Mouse (Mus musculus): Measurements from ENCODE around the gene Ppp4c. TPM values are rescaled to one million over a fixed set of nuclear protein-coding genes. Genes with fewer than 3 reads are reported as not detected.

The Ppp4c gene
- polyA plus RNA-seq, 1 experiment from 2014 or later = 151 TPM

GRCm38 (mm10) chr7:126746066-126746465, 46.2 kb downstream of the Ppp4c start:
- 77% methylated on average over 12 of the region's 12 CpGs for WGBS
- Histone ChIP-seq H3K4me1 (ENCODE audit: insufficient read depth, low read depth, low read length) (no peaks in the 10 kb centered on the region), H3K9ac (replicated peaks; ENCODE audit: low read depth) (no peak overlapping the region), H3K27me3 (replicated peaks; ENCODE audit: insufficient read depth, low read length) (no peaks in the 10 kb centered on the region), H3K4me3 (ENCODE audit: low read depth, low read length) (no peak overlapping the region), H3K9me3 (ENCODE audit: low read length) (no peaks in the 10 kb centered on the region), H3K4me2 (replicated peaks; ENCODE audit: low read depth, low read length) (no peak overlapping the region), H3K27ac (ENCODE audit: low read length) (no peak overlapping the region), H3K36me3 (ENCODE audit: insufficient read depth, low read length) (no peaks in the 10 kb centered on the region)
- DNase-seq (ENCODE audit: low spot score) (peak; percentile 62), ATAC-seq (peak; percentile 62)
- no peak for TF ChIP-seq CTCF (IDR thresholded peaks at IDR 0.05)
- TF ChIP-seq EP300 (IDR thresholded peaks at IDR 0.05) = no peak

- no peaks in the 10 kb centered on the region for H3K36me3 ChIP-seq (ENCODE audit: insufficient read depth, low read length)
- no peak overlapping the region for H3K4me3 ChIP-seq (ENCODE audit: low read depth, low read length)
- no peaks in the 10 kb centered on the region for H3K4me1 ChIP-seq (ENCODE audit: insufficient read depth, low read depth, low read length)
- ATAC-seq (no peak), DNase-seq (ENCODE audit: low spot score) (no peak)
- no peak overlapping the region for H3K9ac ChIP-seq (replicated peaks; ENCODE audit: low read depth)
- no peak overlapping the region for H3K27ac ChIP-seq (ENCODE audit: low read length)
- H3K9me3 ChIP-seq (ENCODE audit: low read length) = no peaks in the 10 kb centered on the region
- no peaks in the 10 kb centered on the region for H3K27me3 ChIP-seq (replicated peaks; ENCODE audit: insufficient read depth, low read length)
- H3K4me2 ChIP-seq (replicated peaks; ENCODE audit: low read depth, low read length) = no peak overlapping the region
- 88% methylated on average over 13 of the region's 13 CpGs for WGBS
- TF ChIP-seq CTCF (IDR thresholded peaks at IDR 0.05) (no peak), EP300 (IDR thresholded peaks at IDR 0.05) (no peak)
Measured at GRCm38 (mm10) chr7:126741964-126742482, 50.3 kb downstream of the Ppp4c start.

GRCm38 (mm10) chr7:126741452-126741851, 50.8 kb downstream of the Ppp4c start:
- no peak for TF ChIP-seq EP300 (IDR thresholded peaks at IDR 0.05)
- no peak for TF ChIP-seq CTCF (IDR thresholded peaks at IDR 0.05)
- Histone ChIP-seq H3K9ac (replicated peaks; ENCODE audit: low read depth) (no peak overlapping the region), H3K36me3 (ENCODE audit: insufficient read depth, low read length) (no peaks in the 10 kb centered on the region), H3K27ac (ENCODE audit: low read length) (no peak overlapping the region), H3K4me1 (ENCODE audit: insufficient read depth, low read depth, low read length) (no peaks in the 10 kb centered on the region), H3K4me2 (replicated peaks; ENCODE audit: low read depth, low read length) (no peak overlapping the region), H3K27me3 (replicated peaks; ENCODE audit: insufficient read depth, low read length) (no peaks in the 10 kb centered on the region), H3K4me3 (ENCODE audit: low read depth, low read length) (no peak overlapping the region), H3K9me3 (ENCODE audit: low read length) (no peaks in the 10 kb centered on the region)
- ATAC-seq (no peak), DNase-seq (ENCODE audit: low spot score) (no peak)
- 84% methylated on average over 5 of the region's 5 CpGs for WGBS

- Histone ChIP-seq H3K9me3 (ENCODE audit: low read length) (no peaks in the 10 kb centered on the region), H3K4me1 (ENCODE audit: insufficient read depth, low read depth, low read length) (no peaks in the 10 kb centered on the region), H3K36me3 (ENCODE audit: insufficient read depth, low read length) (no peaks in the 10 kb centered on the region), H3K27me3 (replicated peaks; ENCODE audit: insufficient read depth, low read length) (no peaks in the 10 kb centered on the region), H3K4me3 (ENCODE audit: low read depth, low read length) (no peak overlapping the region), H3K27ac (ENCODE audit: low read length) (no peak overlapping the region), H3K4me2 (replicated peaks; ENCODE audit: low read depth, low read length) (no peak overlapping the region), H3K9ac (replicated peaks; ENCODE audit: low read depth) (no peak overlapping the region)
- WGBS = 69% methylated on average over 5 of the region's 5 CpGs
- DNase-seq (ENCODE audit: low spot score) (no peak), ATAC-seq (no peak)
- no peak for TF ChIP-seq EP300 (IDR thresholded peaks at IDR 0.05)
- TF ChIP-seq CTCF (IDR thresholded peaks at IDR 0.05) = no peak
Measured at GRCm38 (mm10) chr7:126740977-126741376, 51.3 kb downstream of the Ppp4c start.

GRCm38 (mm10) chr7:126740132-126740735, 52.1 kb downstream of the Ppp4c start:
- Histone ChIP-seq H3K4me3 (ENCODE audit: low read depth, low read length) (no peak overlapping the region), H3K9me3 (ENCODE audit: low read length) (no peaks in the 10 kb centered on the region), H3K9ac (replicated peaks; ENCODE audit: low read depth) (no peak overlapping the region), H3K27me3 (replicated peaks; ENCODE audit: insufficient read depth, low read length) (no peaks in the 10 kb centered on the region), H3K4me1 (ENCODE audit: insufficient read depth, low read depth, low read length) (no peaks in the 10 kb centered on the region), H3K4me2 (replicated peaks; ENCODE audit: low read depth, low read length) (no peak overlapping the region), H3K27ac (ENCODE audit: low read length) (no peak overlapping the region), H3K36me3 (ENCODE audit: insufficient read depth, low read length) (no peaks in the 10 kb centered on the region)
- TF ChIP-seq EP300 (IDR thresholded peaks at IDR 0.05) = no peak
- no peak for TF ChIP-seq CTCF (IDR thresholded peaks at IDR 0.05)
- peak; percentile 61 for ATAC-seq
- peak; percentile 74 for DNase-seq (ENCODE audit: low spot score)
- WGBS = 73% methylated on average over 13 of the region's 13 CpGs

GRCm38 (mm10) chr7:126739551-126739950, 52.7 kb downstream of the Ppp4c start:
- Histone ChIP-seq H3K36me3 (ENCODE audit: insufficient read depth, low read length) (no peaks in the 10 kb centered on the region), H3K9ac (replicated peaks; ENCODE audit: low read depth) (no peak overlapping the region), H3K4me3 (ENCODE audit: low read depth, low read length) (no peak overlapping the region), H3K9me3 (ENCODE audit: low read length) (no peaks in the 10 kb centered on the region), H3K4me2 (replicated peaks; ENCODE audit: low read depth, low read length) (no peak overlapping the region), H3K27me3 (replicated peaks; ENCODE audit: insufficient read depth, low read length) (no peaks in the 10 kb centered on the region), H3K4me1 (ENCODE audit: insufficient read depth, low read depth, low read length) (no peaks in the 10 kb centered on the region), H3K27ac (ENCODE audit: low read length) (no peak overlapping the region)
- TF ChIP-seq EP300 (IDR thresholded peaks at IDR 0.05) (no peak), CTCF (IDR thresholded peaks at IDR 0.05) (no peak)
- ATAC-seq = no peak
- 84% methylated on average over 17 of the region's 17 CpGs for WGBS
- no peak for DNase-seq (ENCODE audit: low spot score)
